Mouse (Mus musculus): ENCODE measurements around the gene Hoxb6. TPM values are rescaled to one million over a fixed set of nuclear protein-coding genes. Genes with fewer than 3 reads are reported as not detected.

Gene Hoxb6
- polyA plus RNA-seq, 1 experiment from 2014 or later = 0.08 TPM

GRCm38 (mm10) chr11:96325747-96326212 lies 33.5 kb downstream of the Hoxb6 start:
- no peak for ATAC-seq (ENCODE audit: low read depth)
- Histone ChIP-seq H3K4me2 (ENCODE audit: low read depth, low read length) (no peak overlapping the region), H3K9me3 (replicated peaks; ENCODE audit: control insufficient read depth, low read length) (no peaks in the 10 kb centered on the region), H3K27me3 (ENCODE audit: control insufficient read depth, insufficient read depth, low read depth, low read length) (peaks cover 75% of the 10 kb centered on the region), H3K27ac (ENCODE audit: low read length) (no peak overlapping the region), H3K4me3 (ENCODE audit: low read depth, low read length) (no peak overlapping the region), H3K36me3 (ENCODE audit: control insufficient read depth, insufficient read depth) (no peaks in the 10 kb centered on the region), H3K4me1 (ENCODE audit: control insufficient read depth, low read depth, low read length) (no peaks in the 10 kb centered on the region), H3K9ac (ENCODE audit: low read depth, low read length) (no peak overlapping the region)
- WGBS (ENCODE audit: insufficient replicate concordance) = 38% methylated on average over 22 of the region's 22 CpGs

GRCm38 (mm10) chr11:96326705-96327104 lies 34.4 kb downstream of the Hoxb6 start:
- Histone ChIP-seq H3K36me3 (ENCODE audit: control insufficient read depth, insufficient read depth) (no peaks in the 10 kb centered on the region), H3K9ac (ENCODE audit: low read depth, low read length) (no peak overlapping the region), H3K9me3 (replicated peaks; ENCODE audit: control insufficient read depth, low read length) (no peaks in the 10 kb centered on the region), H3K4me2 (ENCODE audit: low read depth, low read length) (no peak overlapping the region), H3K27me3 (ENCODE audit: control insufficient read depth, insufficient read depth, low read depth, low read length) (peaks cover 70% of the 10 kb centered on the region), H3K27ac (ENCODE audit: low read length) (no peak overlapping the region), H3K4me1 (ENCODE audit: control insufficient read depth, low read depth, low read length) (no peaks in the 10 kb centered on the region), H3K4me3 (ENCODE audit: low read depth, low read length) (no peak overlapping the region)
- WGBS (ENCODE audit: insufficient replicate concordance) = 39% methylated on average over 12 of the region's 12 CpGs
- ATAC-seq (ENCODE audit: low read depth) = no peak

- Histone ChIP-seq H3K4me1 (ENCODE audit: control insufficient read depth, low read depth, low read length) (no peaks in the 10 kb centered on the region), H3K9ac (ENCODE audit: low read depth, low read length) (no peak overlapping the region), H3K9me3 (replicated peaks; ENCODE audit: control insufficient read depth, low read length) (no peaks in the 10 kb centered on the region), H3K27ac (ENCODE audit: low read length) (no peak overlapping the region), H3K36me3 (ENCODE audit: control insufficient read depth, insufficient read depth) (no peaks in the 10 kb centered on the region), H3K4me3 (ENCODE audit: low read depth, low read length) (no peak overlapping the region), H3K27me3 (ENCODE audit: control insufficient read depth, insufficient read depth, low read depth, low read length) (peaks cover 70% of the 10 kb centered on the region), H3K4me2 (ENCODE audit: low read depth, low read length) (no peak overlapping the region)
- 46% methylated on average over 7 of the region's 7 CpGs for WGBS (ENCODE audit: insufficient replicate concordance)
- no peak for ATAC-seq (ENCODE audit: low read depth)
These were observed 34.8 kb downstream of the Hoxb6 start for GRCm38 (mm10) chr11:96327122-96327521.

- no peaks in the 10 kb centered on the region for H3K36me3 ChIP-seq (ENCODE audit: control insufficient read depth, insufficient read depth)
- WGBS (ENCODE audit: insufficient replicate concordance) = 27% methylated on average over 5 of the region's 5 CpGs
- no peaks in the 10 kb centered on the region for H3K4me1 ChIP-seq (ENCODE audit: control insufficient read depth, low read depth, low read length)
- no peak overlapping the region for H3K27ac ChIP-seq (ENCODE audit: low read length)
- H3K4me3 ChIP-seq (ENCODE audit: low read depth, low read length) = no peak overlapping the region
- H3K9ac ChIP-seq (ENCODE audit: low read depth, low read length) = no peak overlapping the region
- ATAC-seq (ENCODE audit: low read depth) = no peak
- no peak overlapping the region for H3K4me2 ChIP-seq (ENCODE audit: low read depth, low read length)
- H3K9me3 ChIP-seq (replicated peaks; ENCODE audit: control insufficient read depth, low read length) = no peaks in the 10 kb centered on the region
- H3K27me3 ChIP-seq (ENCODE audit: control insufficient read depth, insufficient read depth, low read depth, low read length) = peaks cover 72% of the 10 kb centered on the region
These were observed 35.5 kb downstream of the Hoxb6 start for GRCm38 (mm10) chr11:96327750-96328149.

- no peak for ATAC-seq (ENCODE audit: low read depth)
- 42% methylated on average over 8 of the region's 8 CpGs for WGBS (ENCODE audit: insufficient replicate concordance)
- H3K27me3 ChIP-seq (ENCODE audit: control insufficient read depth, insufficient read depth, low read depth, low read length) = peaks cover 72% of the 10 kb centered on the region
- H3K4me1 ChIP-seq (ENCODE audit: control insufficient read depth, low read depth, low read length) = no peaks in the 10 kb centered on the region
- no peak overlapping the region for H3K27ac ChIP-seq (ENCODE audit: low read length)
- H3K9ac ChIP-seq (ENCODE audit: low read depth, low read length) = no peak overlapping the region
- no peaks in the 10 kb centered on the region for H3K36me3 ChIP-seq (ENCODE audit: control insufficient read depth, insufficient read depth)
- no peak overlapping the region for H3K4me2 ChIP-seq (ENCODE audit: low read depth, low read length)
- no peak overlapping the region for H3K4me3 ChIP-seq (ENCODE audit: low read depth, low read length)
- no peaks in the 10 kb centered on the region for H3K9me3 ChIP-seq (replicated peaks; ENCODE audit: control insufficient read depth, low read length)
These were observed 36.3 kb downstream of the Hoxb6 start for GRCm38 (mm10) chr11:96328605-96329004.

GRCm38 (mm10) chr11:96332105-96332504 lies 39.8 kb downstream of the Hoxb6 start:
- Histone ChIP-seq H3K27ac (ENCODE audit: low read length) (no peak overlapping the region), H3K27me3 (ENCODE audit: control insufficient read depth, insufficient read depth, low read depth, low read length) (peaks cover 69% of the 10 kb centered on the region), H3K4me3 (ENCODE audit: low read depth, low read length) (no peak overlapping the region), H3K36me3 (ENCODE audit: control insufficient read depth, insufficient read depth) (no peaks in the 10 kb centered on the region), H3K4me1 (ENCODE audit: control insufficient read depth, low read depth, low read length) (no peaks in the 10 kb centered on the region), H3K4me2 (ENCODE audit: low read depth, low read length) (no peak overlapping the region), H3K9me3 (replicated peaks; ENCODE audit: control insufficient read depth, low read length) (no peaks in the 10 kb centered on the region), H3K9ac (ENCODE audit: low read depth, low read length) (no peak overlapping the region)
- WGBS (ENCODE audit: insufficient replicate concordance) = 9% methylated on average over 8 of the region's 8 CpGs
- no peak for ATAC-seq (ENCODE audit: low read depth)

GRCm38 (mm10) chr11:96332618-96333032 lies 40.3 kb downstream of the Hoxb6 start:
- Histone ChIP-seq H3K27me3 (ENCODE audit: control insufficient read depth, insufficient read depth, low read depth, low read length) (peaks cover 68% of the 10 kb centered on the region), H3K27ac (ENCODE audit: low read length) (no peak overlapping the region), H3K4me2 (ENCODE audit: low read depth, low read length) (0 out of 2 replicates have a peak overlapping the region, but pooled peaks have one; percentile 10), H3K4me3 (ENCODE audit: low read depth, low read length) (peak overlapping the region; percentile 21; the same call in 1 of the 2 replicates), H3K36me3 (ENCODE audit: control insufficient read depth, insufficient read depth) (no peaks in the 10 kb centered on the region), H3K9me3 (replicated peaks; ENCODE audit: control insufficient read depth, low read length) (no peaks in the 10 kb centered on the region), H3K9ac (ENCODE audit: low read depth, low read length) (no peak overlapping the region), H3K4me1 (ENCODE audit: control insufficient read depth, low read depth, low read length) (no peaks in the 10 kb centered on the region)
- no peak for ATAC-seq (ENCODE audit: low read depth)
- 6% methylated on average over 25 of the region's 35 CpGs for whole genome bisulfite sequencing (ENCODE audit: insufficient replicate concordance)

GRCm38 (mm10) chr11:96333241-96334001 lies 41.1 kb downstream of the Hoxb6 start:
- Histone ChIP-seq H3K4me1 (ENCODE audit: control insufficient read depth, low read depth, low read length) (no peaks in the 10 kb centered on the region), H3K4me2 (ENCODE audit: low read depth, low read length) (no peak overlapping the region), H3K4me3 (ENCODE audit: low read depth, low read length) (no peak overlapping the region; the same call in 1 of the 2 replicates), H3K36me3 (ENCODE audit: control insufficient read depth, insufficient read depth) (no peaks in the 10 kb centered on the region), H3K27me3 (ENCODE audit: control insufficient read depth, insufficient read depth, low read depth, low read length) (peaks cover 65% of the 10 kb centered on the region), H3K9me3 (replicated peaks; ENCODE audit: control insufficient read depth, low read length) (no peaks in the 10 kb centered on the region), H3K9ac (ENCODE audit: low read depth, low read length) (no peak overlapping the region), H3K27ac (ENCODE audit: low read length) (no peak overlapping the region)
- ATAC-seq (ENCODE audit: low read depth) = no peak
- 29% methylated on average over 17 of the region's 17 CpGs for WGBS (ENCODE audit: insufficient replicate concordance)

- H3K9me3 ChIP-seq (replicated peaks; ENCODE audit: control insufficient read depth, low read length) = no peaks in the 10 kb centered on the region
- no peak for ATAC-seq (ENCODE audit: low read depth)
- H3K4me1 ChIP-seq (ENCODE audit: control insufficient read depth, low read depth, low read length) = no peaks in the 10 kb centered on the region
- no peak overlapping the region for H3K9ac ChIP-seq (ENCODE audit: low read depth, low read length)
- H3K4me2 ChIP-seq (ENCODE audit: low read depth, low read length) = no peak overlapping the region
- H3K27ac ChIP-seq (ENCODE audit: low read length) = no peak overlapping the region
- no peaks in the 10 kb centered on the region for H3K36me3 ChIP-seq (ENCODE audit: control insufficient read depth, insufficient read depth)
- H3K4me3 ChIP-seq (ENCODE audit: low read depth, low read length) = no peak overlapping the region
- H3K27me3 ChIP-seq (ENCODE audit: control insufficient read depth, insufficient read depth, low read depth, low read length) = peaks cover 70% of the 10 kb centered on the region
- 31% methylated on average over 2 of the region's 2 CpGs for WGBS (ENCODE audit: insufficient replicate concordance)
These were observed 41.7 kb downstream of the Hoxb6 start for GRCm38 (mm10) chr11:96334002-96334364.

Data from liver, embryonic 16.5 days (tissue).